In genomic region chr6:100977201-100977691, GRCm38 (mm10) we compare ENCODE assay signal across 11 mouse cellular contexts.
DNase-seq lines count a peak whose midpoint lies in the region; ATAC-seq and TF ChIP-seq lines count a peak whose summit lies in the region.
"Had no signal": no experiment of that assay in that cellular context is flagged by ENCODE, and none has a peak within 500 bp of the region (broad histone marks: within the 10 kb centered on the region; RNA-seq: fewer than 3 reads in every experiment).

No protein-coding gene starts in this region.

- no peak for TF ChIP-seq CTCF in stomach, postnatal 0 days (IDR thresholded peaks at IDR 0.05; ENCODE audit: low read depth)

- no peak overlapping the region for H3K4me2 ChIP-seq in neural tube, embryonic 11.5 days (ENCODE audit: low read depth)
- H3K4me2 ChIP-seq in hindbrain, embryonic 15.5 days = peak overlapping the region; percentile 30
- no peak overlapping the region for H3K4me2 ChIP-seq in midbrain, embryonic 12.5 days (replicated peaks)
- no peak overlapping the region for H3K4me2 ChIP-seq in stomach, postnatal 0 days (replicated peaks; ENCODE audit: low read depth)

- 49% methylated on average over 9 of the region's 9 CpGs for WGBS in neural tube, embryonic 11.5 days
- WGBS in hindbrain, embryonic 15.5 days = 38% methylated on average over 9 of the region's 9 CpGs
- 61% methylated on average over 9 of the region's 9 CpGs for WGBS in midbrain, embryonic 12.5 days
- WGBS in stomach, postnatal 0 days = 42% methylated on average over 9 of the region's 9 CpGs

- no peak overlapping the region for H3K27ac ChIP-seq in neural tube, embryonic 11.5 days (ENCODE audit: low read depth, low read length)
- peak overlapping the region; percentile 53 for H3K27ac ChIP-seq in hindbrain, embryonic 15.5 days (replicated peaks)
- peak overlapping the region; percentile 36 for H3K27ac ChIP-seq in midbrain, embryonic 12.5 days (replicated peaks)
- H3K27ac ChIP-seq in stomach, postnatal 0 days (replicated peaks) = no peak overlapping the region

- H3K4me3 ChIP-seq in neural tube, embryonic 11.5 days (ENCODE audit: low read depth, low read length) = no peak overlapping the region
- no peak overlapping the region for H3K4me3 ChIP-seq in hindbrain, embryonic 15.5 days
- H3K4me3 ChIP-seq in midbrain, embryonic 12.5 days = no peak overlapping the region
- H3K4me3 ChIP-seq in stomach, postnatal 0 days (ENCODE audit: low read depth, low read length) = no peak overlapping the region

- ATAC-seq in neural tube, embryonic 11.5 days (ENCODE audit: insufficient read depth, low FRiP score, low TSS enrichment) = no peak
- peak; percentile 29; the same call in 1 of the 2 replicates for ATAC-seq in hindbrain, embryonic 15.5 days (ENCODE audit: low FRiP score, low read depth)
- ATAC-seq in midbrain, embryonic 12.5 days (ENCODE audit: low FRiP score, low read depth) = no peak
- peak; percentile 83 for ATAC-seq in stomach, postnatal 0 days (ENCODE audit: low FRiP score, low TSS enrichment)

- no peaks in the 10 kb centered on the region for H3K4me1 ChIP-seq in neural tube, embryonic 11.5 days (ENCODE audit: control insufficient read depth, insufficient read depth, low read length)
- H3K4me1 ChIP-seq in hindbrain, embryonic 15.5 days (replicated peaks) = peaks cover 28% of the 10 kb centered on the region
- H3K4me1 ChIP-seq in midbrain, embryonic 12.5 days = peaks cover 17% of the 10 kb centered on the region
- no peaks in the 10 kb centered on the region for H3K4me1 ChIP-seq in stomach, postnatal 0 days (replicated peaks; ENCODE audit: control insufficient read depth, insufficient read depth)

- no peaks in the 10 kb centered on the region for H3K36me3 ChIP-seq in neural tube, embryonic 11.5 days (ENCODE audit: control insufficient read depth, insufficient read depth, low read length)
- no peaks in the 10 kb centered on the region for H3K36me3 ChIP-seq in hindbrain, embryonic 15.5 days
- no peaks in the 10 kb centered on the region for H3K36me3 ChIP-seq in midbrain, embryonic 12.5 days
- H3K36me3 ChIP-seq in stomach, postnatal 0 days (ENCODE audit: control insufficient read depth, insufficient read depth, low read length) = no peaks in the 10 kb centered on the region

- no peaks in the 10 kb centered on the region for H3K9me3 ChIP-seq in neural tube, embryonic 11.5 days (ENCODE audit: control insufficient read depth, low read length)
- no peaks in the 10 kb centered on the region for H3K9me3 ChIP-seq in hindbrain, embryonic 15.5 days
- no peaks in the 10 kb centered on the region for H3K9me3 ChIP-seq in midbrain, embryonic 12.5 days
- H3K9me3 ChIP-seq in stomach, postnatal 0 days (ENCODE audit: control insufficient read depth, low read length) = no peaks in the 10 kb centered on the region

- DNase-seq in neural tube, embryonic 11.5 days (ENCODE audit: low spot score) = peak; percentile 34
- no peak for DNase-seq in neural tube, embryonic 10.5 days (ENCODE audit: extremely low spot score, low spot score)
- peak; percentile 53 for DNase-seq in stomach, postnatal 0 days (ENCODE audit: low spot score)
- DNase-seq in B cell, adult 2 months = no peak
- DNase-seq in embryo, embryonic 11 days = no peak
- no peak for DNase-seq in urinary bladder, postnatal 25 days (ENCODE audit: low spot score)
- DNase-seq: cerebellum, adult 18-20 months; lung, adult 2 months; thymus, adult 18-20 months had no signal

- TF ChIP-seq EP300 in stomach, postnatal 0 days (optimal IDR thresholded peaks at IDR 0.05) = no peak

- no peak overlapping the region for H3K9ac ChIP-seq in neural tube, embryonic 11.5 days (ENCODE audit: low read length)
- no peak overlapping the region for H3K9ac ChIP-seq in hindbrain, embryonic 15.5 days
- H3K9ac ChIP-seq in midbrain, embryonic 12.5 days (replicated peaks) = no peak overlapping the region
- H3K9ac ChIP-seq in stomach, postnatal 0 days (ENCODE audit: low read length) = no peak overlapping the region

- H3K27me3 ChIP-seq in neural tube, embryonic 11.5 days (ENCODE audit: control insufficient read depth, insufficient read depth, low read length) = no peaks in the 10 kb centered on the region
- no peaks in the 10 kb centered on the region for H3K27me3 ChIP-seq in hindbrain, embryonic 15.5 days
- H3K27me3 ChIP-seq in midbrain, embryonic 12.5 days = no peaks in the 10 kb centered on the region; the same call in 1 of the 2 replicates
- no peaks in the 10 kb centered on the region for H3K27me3 ChIP-seq in stomach, postnatal 0 days (ENCODE audit: control insufficient read depth, insufficient read depth, low read length)

Comparison
In these comparisons a context has a peak if more than half of its experiments do, and no peak if none do; other contexts are left out.
1. DNase-seq: peak in neural tube, embryonic 11.5 days (single experiment) and stomach, postnatal 0 days (single experiment); none in neural tube, embryonic 10.5 days (single experiment), B cell, adult 2 months (0 of 2), embryo, embryonic 11 days (single experiment) and urinary bladder, postnatal 25 days (single experiment).
2. ATAC-seq: peak in hindbrain, embryonic 15.5 days (single experiment) and stomach, postnatal 0 days (single experiment); none in neural tube, embryonic 11.5 days (single experiment) and midbrain, embryonic 12.5 days (single experiment).
3. H3K27ac ChIP-seq: peak in hindbrain, embryonic 15.5 days (single experiment) and midbrain, embryonic 12.5 days (single experiment); none in neural tube, embryonic 11.5 days (single experiment) and stomach, postnatal 0 days (single experiment).